Mouse (Mus musculus): ENCODE data around the gene Palmd. TPM values are rescaled to one million over a fixed set of nuclear protein-coding genes. Genes with fewer than 3 reads are reported as not detected.
A peak's percentile ranks its signal among the peaks of the same experiment; 100 is the strongest.

The Palmd gene
- polyA plus RNA-seq, 1 experiment from 2014 or later = 3.9 TPM

GRCm38 (mm10) chr3:116969786-116970185, 999 bp upstream of the Palmd start:
- H3K4me3 ChIP-seq = no peak overlapping the region
- no peaks in the 10 kb centered on the region for H3K27me3 ChIP-seq (ENCODE audit: insufficient read depth, poor library complexity, severe bottlenecking)
- no peaks in the 10 kb centered on the region for H3K36me3 ChIP-seq
- no peaks in the 10 kb centered on the region for H3K9me3 ChIP-seq
- no peak overlapping the region for H3K27ac ChIP-seq
- DNase-seq (ENCODE audit: low spot score) = no peak
- 82% methylated on average over 5 of the region's 5 CpGs for WGBS
- peaks cover 5% of the 10 kb centered on the region for H3K4me1 ChIP-seq

- 10% methylated on average over 5 of the region's 5 CpGs for WGBS
- DNase-seq (ENCODE audit: low spot score) = no peak
- no peaks in the 10 kb centered on the region for H3K9me3 ChIP-seq
Observed at GRCm38 (mm10) chr3:116969003-116969402, 216 bp upstream of the Palmd start.

GRCm38 (mm10) chr3:116967967-116968366, 820 bp downstream of the Palmd start, which contains the start of gene 4930455H04Rik:
Gene 4930455H04Rik, plus strand, starts transcription at chr3:116968267.
- 56% methylated on average over 4 of the region's 4 CpGs for WGBS
- no peak for DNase-seq (ENCODE audit: low spot score)
- peaks cover 5% of the 10 kb centered on the region for H3K4me1 ChIP-seq
- no peaks in the 10 kb centered on the region for H3K36me3 ChIP-seq
- H3K27me3 ChIP-seq (ENCODE audit: insufficient read depth, poor library complexity, severe bottlenecking) = no peaks in the 10 kb centered on the region
- peak within 1 kb of the TSS; percentile 74 for H3K27ac ChIP-seq
- H3K4me3 ChIP-seq = peak within 1 kb of the TSS; percentile 61
- H3K9me3 ChIP-seq = no peaks in the 10 kb centered on the region

More at GRCm38 (mm10) chr3:116969003-116969402, 216 bp upstream of the Palmd start:
- Histone ChIP-seq H3K36me3 (no peaks in the 10 kb centered on the region), H3K27ac (peak overlapping the region; percentile 74), H3K4me3 (peak overlapping the region; percentile 61), H3K27me3 (ENCODE audit: insufficient read depth, poor library complexity, severe bottlenecking) (no peaks in the 10 kb centered on the region), H3K4me1 (peaks cover 5% of the 10 kb centered on the region)

- no peak overlapping the region for H3K27ac ChIP-seq
- H3K36me3 ChIP-seq = no peaks in the 10 kb centered on the region
- 81% methylated on average over 6 of the region's 6 CpGs for WGBS
- no peak for DNase-seq (ENCODE audit: low spot score)
- peaks cover 5% of the 10 kb centered on the region for H3K4me1 ChIP-seq
- no peaks in the 10 kb centered on the region for H3K9me3 ChIP-seq
- no peaks in the 10 kb centered on the region for H3K27me3 ChIP-seq (ENCODE audit: insufficient read depth, poor library complexity, severe bottlenecking)
- H3K4me3 ChIP-seq = peak overlapping the region; percentile 5; the same call in 1 of the 2 replicates
Observed at GRCm38 (mm10) chr3:116967436-116967835, 1.4 kb downstream of the Palmd start.

GRCm38 (mm10) chr3:116966800-116967199, 2.0 kb downstream of the Palmd start:
- H3K36me3 ChIP-seq = no peaks in the 10 kb centered on the region
- peak overlapping the region; percentile 47; the same call in 1 of the 2 replicates for H3K27ac ChIP-seq
- H3K27me3 ChIP-seq (ENCODE audit: insufficient read depth, poor library complexity, severe bottlenecking) = no peaks in the 10 kb centered on the region
- H3K4me3 ChIP-seq = peak overlapping the region; percentile 5; the same call in 1 of the 2 replicates
- DNase-seq (ENCODE audit: low spot score) = no peak
- WGBS = 57% methylated on average over 6 of the region's 6 CpGs
- H3K4me1 ChIP-seq = peaks cover 5% of the 10 kb centered on the region
- H3K9me3 ChIP-seq = no peaks in the 10 kb centered on the region

- peaks cover 5% of the 10 kb centered on the region for H3K4me1 ChIP-seq
- H3K9me3 ChIP-seq = no peaks in the 10 kb centered on the region
- no peak overlapping the region for H3K4me3 ChIP-seq
- no peaks in the 10 kb centered on the region for H3K36me3 ChIP-seq
- no peaks in the 10 kb centered on the region for H3K27me3 ChIP-seq (ENCODE audit: insufficient read depth, poor library complexity, severe bottlenecking)
- no peak overlapping the region for H3K27ac ChIP-seq
- no peak for DNase-seq (ENCODE audit: low spot score)
- 31% methylated on average over 4 of the region's 4 CpGs for WGBS
Observed at GRCm38 (mm10) chr3:116966225-116966624, 2.6 kb downstream of the Palmd start.

- WGBS = 89% methylated on average over 9 of the region's 9 CpGs
- Histone ChIP-seq H3K27me3 (ENCODE audit: insufficient read depth, poor library complexity, severe bottlenecking) (no peaks in the 10 kb centered on the region), H3K4me1 (peaks cover 5% of the 10 kb centered on the region), H3K36me3 (no peaks in the 10 kb centered on the region), H3K9me3 (no peaks in the 10 kb centered on the region), H3K27ac (no peak overlapping the region), H3K4me3 (no peak overlapping the region)
- DNase-seq (ENCODE audit: low spot score) = no peak
Observed at GRCm38 (mm10) chr3:116964426-116964825, 4.4 kb downstream of the Palmd start.

- Histone ChIP-seq H3K9me3 (no peaks in the 10 kb centered on the region), H3K27me3 (ENCODE audit: insufficient read depth, poor library complexity, severe bottlenecking) (no peaks in the 10 kb centered on the region), H3K4me1 (peaks cover 1% of the 10 kb centered on the region; the same call in 1 of the 2 replicates), H3K27ac (no peak overlapping the region), H3K4me3 (no peak overlapping the region), H3K36me3 (no peaks in the 10 kb centered on the region)
- DNase-seq (ENCODE audit: low spot score) = no peak
- WGBS = 66% methylated on average over 4 of the region's 4 CpGs
Observed at GRCm38 (mm10) chr3:116963213-116963612, 5.6 kb downstream of the Palmd start.

- H3K27me3 ChIP-seq (ENCODE audit: insufficient read depth, poor library complexity, severe bottlenecking) = no peaks in the 10 kb centered on the region
- H3K9me3 ChIP-seq = no peaks in the 10 kb centered on the region
- H3K4me3 ChIP-seq = no peak overlapping the region
- H3K27ac ChIP-seq = no peak overlapping the region
- 79% methylated on average over 15 of the region's 15 CpGs for WGBS
- no peaks in the 10 kb centered on the region for H3K36me3 ChIP-seq
- DNase-seq (ENCODE audit: low spot score) = no peak
- no peaks in the 10 kb centered on the region for H3K4me1 ChIP-seq
Observed at GRCm38 (mm10) chr3:116961354-116962142, 7.2 kb downstream of the Palmd start.

GRCm38 (mm10) chr3:116960414-116960813, 8.4 kb downstream of the Palmd start:
- Histone ChIP-seq H3K4me3 (no peak overlapping the region), H3K27ac (no peak overlapping the region)
- 79% methylated on average over 2 of the region's 2 CpGs for WGBS

GRCm38 (mm10) chr3:116955061-116955460, 13.7 kb downstream of the Palmd start:
- Histone ChIP-seq H3K4me1 (no peaks in the 10 kb centered on the region), H3K4me3 (no peak overlapping the region), H3K36me3 (no peaks in the 10 kb centered on the region), H3K9me3 (no peaks in the 10 kb centered on the region), H3K27ac (no peak overlapping the region), H3K27me3 (ENCODE audit: insufficient read depth, poor library complexity, severe bottlenecking) (no peaks in the 10 kb centered on the region)
- 59% methylated on average over 6 of the region's 6 CpGs for WGBS
- no peak for DNase-seq (ENCODE audit: low spot score)

More at GRCm38 (mm10) chr3:116960414-116960813, 8.4 kb downstream of the Palmd start:
- H3K36me3 ChIP-seq = no peaks in the 10 kb centered on the region
- no peak for DNase-seq (ENCODE audit: low spot score)
- H3K4me1 ChIP-seq = no peaks in the 10 kb centered on the region
- no peaks in the 10 kb centered on the region for H3K27me3 ChIP-seq (ENCODE audit: insufficient read depth, poor library complexity, severe bottlenecking)
- H3K9me3 ChIP-seq = no peaks in the 10 kb centered on the region

GRCm38 (mm10) chr3:116953366-116953765, 15.4 kb downstream of the Palmd start:
- Histone ChIP-seq H3K27ac (no peak overlapping the region), H3K4me1 (no peaks in the 10 kb centered on the region), H3K27me3 (ENCODE audit: insufficient read depth, poor library complexity, severe bottlenecking) (no peaks in the 10 kb centered on the region), H3K4me3 (no peak overlapping the region), H3K36me3 (no peaks in the 10 kb centered on the region), H3K9me3 (no peaks in the 10 kb centered on the region)
- no peak for DNase-seq (ENCODE audit: low spot score)
- WGBS = 82% methylated on average over 6 of the region's 6 CpGs

GRCm38 (mm10) chr3:116952242-116952899, 16.4 kb downstream of the Palmd start:
- Histone ChIP-seq H3K27ac (no peak overlapping the region), H3K9me3 (no peaks in the 10 kb centered on the region), H3K4me1 (no peaks in the 10 kb centered on the region), H3K36me3 (no peaks in the 10 kb centered on the region), H3K4me3 (no peak overlapping the region), H3K27me3 (ENCODE audit: insufficient read depth, poor library complexity, severe bottlenecking) (no peaks in the 10 kb centered on the region)
- DNase-seq (ENCODE audit: low spot score) = no peak
- WGBS = 76% methylated on average over 8 of the region's 8 CpGs
